Mouse (Mus musculus) midbrain, embryonic 15.5 days (tissue): ENCODE measurements around the gene Fxyd2. TPM values are rescaled to one million over a fixed set of nuclear protein-coding genes. Genes with fewer than 3 reads are reported as not detected.
A peak's percentile ranks its signal among the peaks of the same experiment; 100 is the strongest.

ENCODE experiments used
- ATAC-seq: fragments of 200-750 bp; cut with Nextera tagmentation; replicated peaks from 2 replicates; pipeline ENCODE4 v1.8.0; 2017; ENCODE audit warnings: moderate TSS enrichment
- H3K27ac ChIP-seq: fragments of 300-500 bp; sonication (generic); 2 replicates; pipeline ENCODE4 v1.5.1; 2015; ENCODE audit warnings: mild to moderate bottlenecking, inconsistent platforms
- H3K27me3 ChIP-seq: fragments of 300-500 bp; sonication (generic); replicated peaks from 2 replicates; pipeline ENCODE4 v1.6.1; 2015; ENCODE audit warnings: inconsistent platforms
- H3K36me3 ChIP-seq: fragments of 300-500 bp; sonication (generic); replicated peaks from 2 replicates; pipeline ENCODE4 v1.6.1; 2015; ENCODE audit warnings: inconsistent platforms
- H3K4me1 ChIP-seq: fragments of 300-500 bp; sonication (generic); 2 replicates; pipeline ENCODE4 v1.6.1; 2015; ENCODE audit warnings: inconsistent platforms
- H3K4me2 ChIP-seq: fragments of 300-500 bp; sonication (generic); 2 replicates; pipeline ENCODE4 v1.6.1; 2015; ENCODE audit warnings: inconsistent platforms, mild to moderate bottlenecking, moderate library complexity
- H3K4me3 ChIP-seq: fragments of 300-500 bp; sonication (generic); 2 replicates; pipeline ENCODE4 v1.5.1; 2015; ENCODE audit warnings: mild to moderate bottlenecking, inconsistent platforms
- H3K9ac ChIP-seq: fragments of 300-500 bp; sonication (generic); 2 replicates; pipeline ENCODE4 v1.6.1; 2015; ENCODE audit warnings: mild to moderate bottlenecking, inconsistent platforms
- H3K9me3 ChIP-seq: fragments of 300-500 bp; sonication (generic); 2 replicates; pipeline ENCODE4 v1.6.1; 2016; ENCODE audit warnings: inconsistent platforms
- WGBS: fragments of 180-500 bp; shearing (Covaris S2); methylation state at CpG from one replicate; pipeline ENCODE4 v1.1.7; 2015; ENCODE audit warnings: mixed read lengths; 5-methylcytosine and 5-hydroxymethylcytosine counted together
- polyA plus RNA-seq: library from polyadenylated mRNA; unstranded; fragments of >200 nt; fragmentation: Nextera tagmentation; extraction: Ambion mirVana; gene quantifications from 2 replicates; pipeline ENCODE4 v1.2.1, GENCODE M21; 2015

The Fxyd2 gene
- polyA plus RNA-seq, 1 experiment from 2014 or later = 10.4 TPM

DNA sequence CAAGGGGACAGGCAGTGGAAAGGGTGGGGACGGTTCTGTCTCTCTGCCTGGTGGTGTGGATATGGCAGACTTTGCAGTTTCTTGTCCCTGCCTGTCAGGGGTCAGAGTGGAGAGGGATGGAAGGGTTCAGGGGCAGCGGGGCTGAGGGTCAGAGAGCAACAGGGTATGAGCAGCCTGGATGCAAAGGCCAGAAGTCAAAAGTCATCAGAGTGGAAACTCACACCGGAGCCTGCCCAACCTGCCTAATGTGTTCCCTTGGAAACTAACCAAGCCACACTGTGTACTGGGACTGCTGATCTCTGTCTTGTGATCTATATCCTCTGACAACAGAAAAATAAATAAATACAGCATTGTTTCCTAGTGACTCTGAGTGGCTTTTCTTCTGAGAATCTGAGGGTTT, 3.7 kb upstream of the Fxyd2 start:
- Histone ChIP-seq H3K9me3 (no peaks in the 10 kb centered on the region), H3K27me3 (no peaks in the 10 kb centered on the region), H3K4me2 (no peak overlapping the region), H3K4me3 (no peak overlapping the region), H3K9ac (no peak overlapping the region), H3K27ac (no peak overlapping the region), H3K36me3 (peaks cover 17% of the 10 kb centered on the region; the same call in 1 of the 2 replicates), H3K4me1 (no peaks in the 10 kb centered on the region)
- 71% methylated on average over 3 of the region's 3 CpGs for WGBS
- ATAC-seq = no peak

DNA sequence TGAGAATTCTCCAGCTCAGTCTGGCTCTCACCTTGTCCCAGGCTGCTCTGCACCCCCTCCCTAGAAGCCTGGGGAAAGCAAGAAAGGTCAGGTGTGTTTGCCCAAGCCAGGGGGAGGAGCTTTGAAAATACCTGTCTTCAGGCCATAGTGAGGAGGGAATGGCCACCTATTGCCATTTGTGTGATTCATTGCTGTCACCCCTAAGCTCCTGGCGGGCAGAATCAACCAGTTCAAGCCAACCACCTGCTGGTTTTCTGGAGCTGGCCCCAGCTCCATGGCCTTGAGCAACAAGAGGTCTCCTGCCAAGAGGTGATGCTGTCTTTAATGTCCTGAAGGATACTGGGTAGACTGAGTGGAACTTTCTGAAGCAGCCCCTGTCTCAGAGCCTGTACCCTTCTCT, 1.1 kb upstream of the Fxyd2 start:
- Histone ChIP-seq H3K4me2 (no peak overlapping the region), H3K9me3 (no peaks in the 10 kb centered on the region)
- no peak for ATAC-seq

DNA sequence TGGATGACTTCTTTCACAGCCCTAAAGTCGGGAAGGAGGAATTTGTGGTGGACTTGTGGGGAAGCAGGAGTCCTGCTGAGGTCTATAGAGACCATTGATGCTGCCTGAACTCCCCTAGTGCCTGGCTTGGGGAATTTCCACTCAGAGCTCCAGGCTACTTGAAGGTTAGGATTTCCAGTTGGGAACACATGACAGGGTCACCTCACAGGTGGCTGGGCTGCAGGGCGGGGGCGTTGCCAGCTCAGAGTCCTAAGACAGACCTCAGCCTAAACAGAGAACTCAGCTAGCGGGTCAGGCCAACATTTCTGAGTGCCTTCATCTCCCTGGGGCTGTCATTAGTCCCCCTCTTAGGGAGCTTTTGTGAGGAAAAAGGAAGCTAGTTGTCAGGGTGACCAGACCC, 2.4 kb downstream of the Fxyd2 start:
- Histone ChIP-seq H3K9me3 (no peaks in the 10 kb centered on the region), H3K9ac (no peak overlapping the region), H3K4me1 (no peaks in the 10 kb centered on the region), H3K27me3 (no peaks in the 10 kb centered on the region), H3K27ac (no peak overlapping the region), H3K36me3 (no peaks in the 10 kb centered on the region), H3K4me2 (no peak overlapping the region), H3K4me3 (no peak overlapping the region)
- WGBS = 56% methylated on average over 4 of the region's 4 CpGs
- no peak for ATAC-seq

More for the DNA sequence above, 1.1 kb upstream of the Fxyd2 start:
- H3K9ac ChIP-seq = no peak overlapping the region
- WGBS = 48% methylated on average over 1 of the region's 1 CpGs
- no peaks in the 10 kb centered on the region for H3K4me1 ChIP-seq
- no peaks in the 10 kb centered on the region for H3K27me3 ChIP-seq
- H3K36me3 ChIP-seq = peaks cover 15% of the 10 kb centered on the region; the same call in 1 of the 2 replicates
- no peak overlapping the region for H3K27ac ChIP-seq
- no peak overlapping the region for H3K4me3 ChIP-seq

DNA sequence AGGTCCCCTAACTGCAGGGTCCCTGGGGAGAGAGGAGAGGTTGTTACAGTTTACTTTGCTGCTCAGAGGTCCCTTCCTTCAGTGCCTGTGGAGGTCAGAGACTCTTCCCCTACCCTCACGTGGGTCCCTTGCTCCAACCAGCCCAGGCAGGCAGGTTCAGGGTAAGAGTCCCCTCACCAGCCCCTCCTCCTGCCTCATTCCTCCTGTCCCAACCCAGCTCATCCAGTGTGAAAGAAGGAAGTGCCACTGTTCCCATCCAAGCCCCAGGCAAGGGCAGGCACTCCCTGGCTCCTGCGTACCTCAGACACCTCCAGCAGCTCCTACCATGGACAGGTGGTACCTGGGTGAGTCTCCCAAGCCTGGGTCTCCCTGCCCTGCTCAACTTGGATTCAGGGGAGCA, 3.5 kb downstream of the Fxyd2 start:
- Histone ChIP-seq H3K27me3 (no peaks in the 10 kb centered on the region), H3K36me3 (no peaks in the 10 kb centered on the region), H3K4me2 (no peak overlapping the region), H3K9ac (no peak overlapping the region), H3K4me1 (peaks cover 3% of the 10 kb centered on the region; the same call in 1 of the 2 replicates), H3K4me3 (no peak overlapping the region), H3K9me3 (no peaks in the 10 kb centered on the region), H3K27ac (no peak overlapping the region)
- no peak for ATAC-seq
- 60% methylated on average over 2 of the region's 2 CpGs for WGBS

DNA sequence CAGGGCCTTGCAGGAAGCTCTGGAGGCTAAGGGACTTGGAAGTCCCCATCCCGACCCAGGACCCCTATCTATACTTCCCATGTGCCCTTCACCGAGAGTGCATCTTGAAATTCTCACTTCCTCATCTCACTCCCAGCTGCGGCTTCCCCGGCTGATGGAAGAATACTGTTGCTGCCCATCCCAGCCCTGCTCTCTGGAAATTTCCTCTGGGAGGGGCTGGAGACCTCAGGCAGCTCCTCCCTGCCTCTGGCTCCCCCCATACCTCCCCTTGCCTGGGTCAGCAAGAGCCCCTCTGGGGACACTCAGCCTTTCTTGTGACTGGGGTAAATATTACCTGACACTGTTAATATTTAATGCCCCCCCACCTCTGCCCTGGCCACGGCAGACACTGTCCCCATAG, 6.2 kb downstream of the Fxyd2 start:
- no peaks in the 10 kb centered on the region for H3K36me3 ChIP-seq
- H3K4me3 ChIP-seq = no peak overlapping the region
- H3K27me3 ChIP-seq = no peaks in the 10 kb centered on the region
- H3K4me1 ChIP-seq = peaks cover 9% of the 10 kb centered on the region; the same call in 1 of the 2 replicates
- H3K27ac ChIP-seq = no peak overlapping the region
- WGBS = 65% methylated on average over 5 of the region's 5 CpGs
- H3K4me2 ChIP-seq = no peak overlapping the region
- no peaks in the 10 kb centered on the region for H3K9me3 ChIP-seq
- H3K9ac ChIP-seq = no peak overlapping the region
- no peak for ATAC-seq

DNA sequence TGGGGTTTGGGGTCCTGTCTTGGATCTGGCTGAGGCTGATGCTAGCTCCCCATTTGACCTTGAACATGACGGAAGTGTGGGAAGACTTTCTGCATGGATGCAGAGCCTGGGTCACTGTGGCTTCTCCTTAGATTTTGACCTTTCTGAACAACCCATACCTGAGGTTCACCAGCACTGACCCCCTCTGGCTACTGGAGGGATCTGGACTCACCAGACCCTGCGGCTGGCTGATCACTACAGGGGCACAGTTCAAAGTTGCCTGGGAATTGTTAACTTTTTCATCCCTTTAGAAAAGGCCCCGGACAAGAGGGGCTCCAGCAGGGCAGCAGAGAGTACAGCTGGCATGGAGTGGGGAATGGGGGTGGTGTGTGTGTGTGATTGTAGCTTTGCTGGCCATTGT, 7.3 kb downstream of the Fxyd2 start:
- Histone ChIP-seq H3K9me3 (no peaks in the 10 kb centered on the region), H3K36me3 (no peaks in the 10 kb centered on the region), H3K4me2 (no peak overlapping the region), H3K4me1 (peaks cover 9% of the 10 kb centered on the region; the same call in 1 of the 2 replicates), H3K9ac (no peak overlapping the region), H3K27me3 (no peaks in the 10 kb centered on the region), H3K4me3 (no peak overlapping the region), H3K27ac (no peak overlapping the region)
- ATAC-seq = no peak
- 79% methylated on average over 3 of the region's 3 CpGs for WGBS

DNA sequence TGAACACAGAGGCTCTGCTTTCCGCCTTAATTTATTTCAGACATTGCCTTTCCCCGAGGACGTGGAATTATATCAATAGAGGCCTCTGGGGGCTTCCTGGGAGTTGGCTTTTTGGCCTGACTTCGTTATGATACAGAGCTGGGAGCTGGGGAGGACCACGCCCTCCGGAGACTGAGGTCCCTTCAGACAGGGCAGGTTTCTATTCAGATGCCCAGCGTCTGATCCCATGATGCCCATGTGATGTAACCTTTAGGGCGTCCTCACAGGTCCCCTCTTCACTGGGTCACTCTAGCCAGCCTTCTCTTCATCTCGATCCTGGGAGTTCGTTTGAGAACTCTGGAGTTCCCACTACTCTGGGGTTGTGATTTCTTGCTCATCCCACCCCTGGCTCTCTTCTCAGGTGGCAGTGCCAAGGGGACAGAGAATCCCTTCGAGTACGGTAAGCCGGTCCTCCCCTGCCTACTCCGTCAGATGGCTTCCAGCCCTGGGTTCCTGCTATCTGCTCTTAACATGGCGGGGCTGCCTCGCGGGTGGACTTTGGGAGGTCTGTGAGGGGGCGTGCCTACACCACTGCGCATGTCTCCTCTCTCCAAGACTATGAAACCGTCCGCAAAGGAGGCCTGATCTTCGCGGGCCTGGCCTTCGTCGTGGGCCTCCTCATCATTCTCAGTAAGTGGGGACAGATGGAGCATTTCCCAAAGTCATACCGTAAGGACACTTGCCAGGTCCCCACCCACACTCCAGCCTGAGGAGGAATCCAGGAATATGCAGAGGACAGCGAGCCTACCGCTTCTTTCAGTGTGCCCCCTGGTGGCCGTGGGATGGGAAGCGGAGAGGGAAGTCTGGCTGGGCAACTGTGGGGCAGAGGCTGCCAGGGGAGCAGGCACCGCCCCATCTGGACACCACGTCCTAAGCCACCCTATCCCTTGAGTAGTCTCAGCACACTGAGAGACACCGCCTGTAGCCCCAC, 8.5 kb downstream of the Fxyd2 start:
- H3K9me3 ChIP-seq = no peaks in the 10 kb centered on the region
- WGBS = 37% methylated on average over 33 of the region's 33 CpGs
- H3K4me1 ChIP-seq = peaks cover 16% of the 10 kb centered on the region
- H3K4me3 ChIP-seq = peak overlapping the region; percentile 34
- H3K4me2 ChIP-seq = peak overlapping the region; percentile 53
- peak; percentile 75 for ATAC-seq
- peak overlapping the region; percentile 40 for H3K9ac ChIP-seq
- 0 out of 2 replicates have a peak overlapping the region, but pooled peaks have one; percentile 34 for H3K27ac ChIP-seq
- H3K36me3 ChIP-seq = no peaks in the 10 kb centered on the region
- no peaks in the 10 kb centered on the region for H3K27me3 ChIP-seq

DNA sequence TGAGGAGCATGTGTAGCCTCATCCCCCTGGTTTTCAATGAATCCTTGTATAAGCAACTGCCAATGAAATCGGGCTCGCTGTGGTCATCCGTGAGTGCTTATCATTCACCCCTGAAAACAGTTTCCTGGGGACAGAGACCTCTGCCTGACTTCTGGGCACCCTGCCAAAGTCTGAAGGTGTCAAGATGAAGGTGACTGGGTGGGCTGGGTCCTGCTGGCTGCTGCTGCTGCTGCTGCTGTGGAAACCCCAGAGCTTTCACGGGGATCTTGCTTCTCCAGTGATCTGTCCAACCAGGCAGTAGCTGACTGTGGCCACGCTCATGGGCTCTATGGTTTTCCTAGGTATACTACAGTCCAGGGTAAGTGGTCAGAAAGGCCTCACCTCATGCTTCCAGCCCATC, 10.7 kb downstream of the Fxyd2 start:
- no peak overlapping the region for H3K4me2 ChIP-seq
- peaks cover 16% of the 10 kb centered on the region for H3K4me1 ChIP-seq
- H3K4me3 ChIP-seq = no peak overlapping the region
- WGBS = 87% methylated on average over 5 of the region's 5 CpGs
- no peak for ATAC-seq
- no peak overlapping the region for H3K27ac ChIP-seq
- H3K9me3 ChIP-seq = no peaks in the 10 kb centered on the region
- no peaks in the 10 kb centered on the region for H3K27me3 ChIP-seq
- no peak overlapping the region for H3K9ac ChIP-seq
- H3K36me3 ChIP-seq = no peaks in the 10 kb centered on the region

DNA sequence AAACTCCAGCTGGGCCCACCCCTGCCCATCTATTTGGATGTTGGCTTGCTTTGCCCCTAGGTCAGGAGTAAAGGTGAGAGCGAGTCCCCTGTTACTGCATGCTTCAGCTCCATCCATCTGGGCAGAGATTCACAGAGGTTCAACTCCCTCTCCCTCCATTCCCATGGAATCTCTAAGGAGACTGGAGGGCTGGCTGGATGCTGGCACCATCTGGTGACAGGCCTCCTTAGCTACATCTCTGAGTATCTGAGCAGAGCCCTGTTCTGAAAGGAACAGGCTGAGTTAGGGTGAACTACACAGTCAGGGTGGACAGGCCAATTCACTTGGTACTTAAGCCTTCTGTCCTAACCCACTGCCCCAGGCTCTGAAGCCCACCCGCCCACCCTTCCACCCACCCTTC, 11.1 kb downstream of the Fxyd2 start:
- ATAC-seq = no peak
- Histone ChIP-seq H3K9ac (no peak overlapping the region), H3K4me1 (peaks cover 16% of the 10 kb centered on the region), H3K9me3 (no peaks in the 10 kb centered on the region), H3K4me2 (no peak overlapping the region), H3K36me3 (no peaks in the 10 kb centered on the region), H3K27ac (no peak overlapping the region), H3K27me3 (no peaks in the 10 kb centered on the region), H3K4me3 (no peak overlapping the region)
- WGBS = 88% methylated on average over 2 of the region's 2 CpGs

DNA sequence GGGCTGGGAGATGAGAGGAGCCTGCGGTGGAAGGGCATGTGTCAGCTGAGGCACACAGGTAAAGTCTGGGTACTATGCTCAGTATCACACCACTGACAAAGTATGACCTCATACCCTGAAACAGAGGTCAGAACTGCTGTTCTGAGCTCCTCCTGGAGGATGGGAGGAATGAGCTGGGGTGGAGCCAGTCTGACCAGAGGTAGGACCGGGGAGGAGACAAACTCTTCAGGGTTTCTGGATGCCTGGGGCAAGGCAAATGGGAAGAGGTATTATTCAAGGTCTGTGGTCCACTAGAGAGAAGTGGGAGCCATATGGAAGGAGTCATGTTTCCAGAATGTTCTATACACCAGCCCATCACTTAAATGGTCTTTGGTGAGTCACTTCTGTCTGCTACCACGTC, 11.6 kb downstream of the Fxyd2 start:
- H3K4me1 ChIP-seq = peaks cover 16% of the 10 kb centered on the region
- no peak for ATAC-seq
- WGBS = 82% methylated on average over 3 of the region's 3 CpGs
- H3K9me3 ChIP-seq = no peaks in the 10 kb centered on the region
- H3K4me3 ChIP-seq = no peak overlapping the region
- no peaks in the 10 kb centered on the region for H3K36me3 ChIP-seq
- no peaks in the 10 kb centered on the region for H3K27me3 ChIP-seq
- no peak overlapping the region for H3K27ac ChIP-seq
- no peak overlapping the region for H3K4me2 ChIP-seq
- H3K9ac ChIP-seq = no peak overlapping the region

DNA sequence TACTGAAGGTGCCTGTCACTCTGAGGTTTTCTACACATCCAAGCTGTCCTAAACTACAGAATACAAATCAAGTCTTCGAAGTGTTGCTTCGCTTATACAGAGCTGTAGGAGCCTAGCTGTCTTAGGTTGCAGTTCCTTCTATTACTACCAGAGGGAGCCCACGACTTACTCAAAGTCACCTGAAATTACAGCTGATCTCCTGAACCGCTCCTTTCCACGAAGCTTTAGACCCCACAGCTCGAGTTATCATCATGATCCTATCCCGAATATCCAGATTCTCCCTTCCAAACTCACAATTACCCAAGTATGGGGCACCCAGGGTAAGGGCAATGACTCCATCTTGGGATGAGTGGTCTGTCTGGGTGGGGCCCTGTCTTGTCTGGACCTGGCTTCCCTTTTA, 12.3 kb downstream of the Fxyd2 start:
- Histone ChIP-seq H3K27me3 (no peaks in the 10 kb centered on the region), H3K9me3 (no peaks in the 10 kb centered on the region), H3K4me1 (peaks cover 16% of the 10 kb centered on the region), H3K27ac (0 out of 2 replicates have a peak overlapping the region, but pooled peaks have one; percentile 30), H3K36me3 (no peaks in the 10 kb centered on the region), H3K9ac (no peak overlapping the region), H3K4me2 (peak overlapping the region; percentile 33), H3K4me3 (no peak overlapping the region)
- 17% methylated on average over 7 of the region's 7 CpGs for WGBS
- peak; percentile 46 for ATAC-seq

DNA sequence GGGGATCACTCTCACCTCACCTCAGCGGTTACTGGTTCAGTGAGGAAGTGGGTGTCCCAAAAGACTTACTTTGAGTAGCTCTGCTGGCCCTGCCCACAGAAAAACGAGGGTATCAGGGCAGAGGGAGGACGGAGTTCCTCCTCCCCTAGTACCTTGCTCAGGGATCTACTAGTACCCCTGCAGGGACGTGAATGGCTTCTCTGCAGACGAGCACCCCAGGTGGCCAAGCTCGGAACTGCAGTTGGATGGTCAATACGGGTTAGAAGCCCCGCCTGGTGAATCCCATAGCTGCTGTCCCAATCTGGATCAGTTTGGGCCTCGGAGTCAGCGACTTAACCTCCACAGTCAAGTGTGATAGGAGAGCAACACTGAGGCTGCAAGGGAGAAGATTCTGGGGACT, 12.8 kb downstream of the Fxyd2 start:
- Histone ChIP-seq H3K9ac (no peak overlapping the region), H3K27me3 (no peaks in the 10 kb centered on the region), H3K4me3 (no peak overlapping the region), H3K4me2 (peak overlapping the region; percentile 33), H3K9me3 (no peaks in the 10 kb centered on the region), H3K4me1 (peaks cover 16% of the 10 kb centered on the region), H3K36me3 (no peaks in the 10 kb centered on the region), H3K27ac (0 out of 2 replicates have a peak overlapping the region, but pooled peaks have one; percentile 30)
- ATAC-seq = peak; percentile 25; the same call in 1 of the 2 replicates
- WGBS = 4% methylated on average over 10 of the region's 10 CpGs
